Mouse (Mus musculus) G1E (cell line): ENCODE results near the gene Heatr4.

Experiments used
- CTCF ChIP-seq: IDR thresholded peaks from 2 replicates; pipeline ENCODE4 v1.5.1; 2012; ENCODE audit warnings: low read depth, low read length, inconsistent platforms, mixed read lengths
- GATA1 ChIP-seq: IDR thresholded peaks from 2 replicates; pipeline ENCODE4 v1.6.1; 2012; ENCODE audit warnings: borderline replicate concordance, low read length, inconsistent platforms, mixed read lengths
- GATA2 ChIP-seq: IDR thresholded peaks from 2 replicates; pipeline ENCODE4 v1.6.1; 2012; ENCODE audit warnings: low read depth, low read length, inconsistent platforms, borderline replicate concordance
- POLR2AphosphoS5 ChIP-seq: IDR thresholded peaks from 2 replicates; pipeline ENCODE4 v1.6.1; 2012; ENCODE audit warnings: low read depth, low read length, inconsistent platforms; ENCODE audit not compliant: insufficient replicate concordance
- TAL1 ChIP-seq: conservative IDR thresholded peaks from 2 replicates; pipeline ENCODE4 v1.6.1; 2012; ENCODE audit warnings: low read depth, low read length, inconsistent platforms, mixed read lengths

GRCm38 (mm10) chr12:83965235-83965634, 19.4 kb downstream of the Heatr4 start:
- TF ChIP-seq POLR2AphosphoS5: no peak
- TF ChIP-seq CTCF: no peak
- TF ChIP-seq TAL1: no peak
- TF ChIP-seq GATA1: no peak
- TF ChIP-seq GATA2: no peak
